Mouse (Mus musculus): Measurements from ENCODE around the gene Scgb3a1.
A peak's percentile ranks its signal among the peaks of the same experiment; 100 is the strongest.

The Scgb3a1 gene

DNA sequence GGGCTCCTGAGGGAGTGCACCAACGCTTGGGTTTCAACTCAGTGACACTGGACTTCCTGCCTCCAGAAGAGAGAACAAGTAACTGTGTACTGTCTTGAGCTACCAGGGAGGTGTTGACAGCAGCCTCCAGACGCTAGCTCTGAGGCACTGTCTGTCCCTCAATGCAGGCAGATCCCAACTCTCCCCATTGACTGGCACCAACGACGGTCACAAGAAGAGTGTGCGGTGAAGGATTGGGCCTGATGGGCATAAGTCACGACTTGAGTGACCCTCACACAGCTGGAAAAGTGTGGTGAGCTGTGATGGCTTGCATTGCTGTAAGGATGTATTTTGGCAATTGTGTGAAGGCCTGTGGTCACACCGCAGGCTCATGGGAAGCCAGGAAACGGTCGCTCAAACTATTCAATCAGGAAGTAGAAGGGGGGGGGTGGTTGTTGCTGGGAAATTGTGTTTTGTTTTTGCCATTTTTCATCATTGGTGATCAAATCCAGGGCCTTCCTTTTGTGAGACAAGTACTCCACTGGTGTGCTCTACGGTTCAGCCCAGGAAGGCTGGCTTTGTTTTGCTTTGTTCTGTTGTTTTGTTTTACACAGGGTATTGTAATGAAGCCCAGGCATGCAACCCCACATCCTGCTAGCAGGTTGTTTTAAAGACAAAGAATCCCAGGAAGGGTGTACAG, 4.5 kb upstream of the Scgb3a1 start:
- no peak for DNase-seq (ENCODE audit: low spot score)

GRCm38 (mm10) chr11:49659470-49659799, 4.0 kb upstream of the Scgb3a1 start:
- no peak for DNase-seq (ENCODE audit: low spot score)

DNA sequence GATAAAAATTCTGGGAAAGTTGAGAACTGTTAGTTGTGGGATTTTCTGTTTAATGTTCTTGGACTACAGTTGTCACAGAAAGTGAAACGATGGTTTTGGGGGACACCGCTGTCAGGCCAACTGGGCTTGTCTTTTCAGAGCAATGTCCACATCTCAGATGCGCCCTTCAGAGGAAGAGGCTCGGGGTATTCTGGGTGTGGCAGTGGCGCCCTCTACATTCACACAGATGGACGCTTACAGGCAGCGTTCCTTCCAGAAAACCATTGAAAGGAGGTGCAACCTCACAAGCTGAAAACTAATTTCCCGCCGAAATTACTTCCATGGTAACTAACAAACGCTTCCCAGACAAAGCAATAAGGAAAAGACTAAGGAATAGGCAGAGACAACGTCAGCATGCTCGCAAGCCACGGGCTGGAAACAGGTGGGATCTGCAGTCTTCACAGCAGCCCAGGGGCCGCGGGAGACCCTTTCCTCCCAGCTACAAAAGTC, 1.1 kb upstream of the Scgb3a1 start:
- no peak for DNase-seq (ENCODE audit: low spot score)

- DNase-seq (ENCODE audit: low spot score) = no peak
Measured at GRCm38 (mm10) chr11:49664262-49665140, 1.1 kb downstream of the Scgb3a1 start.

- no peak for DNase-seq (ENCODE audit: low spot score)
Measured at GRCm38 (mm10) chr11:49665462-49665861, 2.1 kb downstream of the Scgb3a1 start.

DNA sequence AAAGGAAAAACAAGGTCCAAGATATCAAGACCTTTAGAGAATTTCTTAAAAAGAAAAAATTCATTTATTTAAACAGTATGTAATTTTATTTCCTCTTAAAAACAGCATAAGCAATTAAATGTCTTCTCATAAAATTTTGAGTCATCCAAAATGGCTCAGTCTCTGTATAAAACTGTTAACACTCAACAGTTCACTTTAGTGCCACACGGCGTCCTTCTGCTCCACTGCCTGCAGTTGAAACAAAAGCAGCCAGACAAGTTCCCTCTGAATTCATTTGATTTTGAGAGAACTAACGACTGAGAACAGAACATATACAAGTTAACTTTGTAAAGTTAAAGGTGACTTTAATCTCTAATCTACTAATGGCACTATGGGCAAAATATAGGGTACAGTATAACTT, 10.0 kb downstream of the Scgb3a1 start:
- no peak for DNase-seq (ENCODE audit: low spot score)

DNA sequence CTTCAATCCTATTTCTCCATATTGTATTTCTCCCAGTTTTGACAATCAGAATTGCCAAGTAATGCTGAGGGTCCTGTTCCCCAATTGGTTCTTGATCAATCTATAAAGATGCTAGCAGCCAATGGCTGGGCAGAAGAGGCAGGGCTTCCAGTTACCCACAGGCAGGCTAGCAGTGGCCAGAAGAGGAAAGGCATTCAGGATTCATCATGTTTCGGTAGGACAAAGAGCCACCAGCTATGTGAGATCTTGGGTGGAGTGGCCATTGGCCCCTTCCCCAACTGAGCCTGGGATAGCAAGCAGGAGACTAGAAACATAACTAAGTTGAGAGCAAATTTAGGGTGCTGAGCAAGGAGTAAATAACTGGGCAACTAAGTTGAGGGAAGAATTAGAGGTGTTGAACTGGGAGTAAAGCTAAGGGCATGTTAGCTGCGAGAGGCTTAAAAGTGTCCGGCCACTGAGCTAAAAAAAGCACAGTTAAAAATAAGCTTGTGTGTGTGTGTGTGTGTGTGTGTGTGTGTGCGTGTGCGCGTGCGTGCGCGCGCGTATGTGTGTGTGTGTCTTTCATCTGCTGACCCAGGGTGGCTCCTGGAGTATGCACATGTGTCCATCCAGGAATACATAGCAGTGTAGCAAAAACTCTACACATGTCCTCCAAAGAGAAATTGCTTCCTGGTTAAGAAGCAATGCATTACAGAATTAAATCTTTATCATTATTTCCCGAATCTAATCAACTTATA, 21.0 kb downstream of the Scgb3a1 start:
- DNase-seq (ENCODE audit: low spot score) = no peak

GRCm38 (mm10) chr11:49695013-49695412, 31.6 kb downstream of the Scgb3a1 start:
- DNase-seq (ENCODE audit: low spot score) = no peak

DNA sequence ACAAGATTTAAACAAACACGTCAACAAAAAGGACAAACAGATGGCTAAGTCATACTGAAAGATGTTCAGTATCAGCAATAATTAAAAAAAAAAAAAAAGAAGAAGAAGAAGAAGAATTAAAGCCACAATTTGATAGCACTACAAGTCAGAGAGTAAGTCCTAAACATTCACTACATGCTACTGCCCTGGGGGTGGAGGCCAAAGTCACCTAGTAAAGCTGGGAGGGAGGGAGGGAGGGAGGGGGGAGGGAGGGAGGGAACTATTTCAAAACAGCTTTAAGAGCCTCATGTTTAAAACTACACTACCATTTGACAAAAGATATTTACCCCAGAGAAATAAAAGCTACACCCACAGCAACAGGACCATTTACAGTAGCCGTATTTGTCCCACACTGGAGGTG, 32.3 kb downstream of the Scgb3a1 start:
- DNase-seq (ENCODE audit: low spot score) = no peak

DNA sequence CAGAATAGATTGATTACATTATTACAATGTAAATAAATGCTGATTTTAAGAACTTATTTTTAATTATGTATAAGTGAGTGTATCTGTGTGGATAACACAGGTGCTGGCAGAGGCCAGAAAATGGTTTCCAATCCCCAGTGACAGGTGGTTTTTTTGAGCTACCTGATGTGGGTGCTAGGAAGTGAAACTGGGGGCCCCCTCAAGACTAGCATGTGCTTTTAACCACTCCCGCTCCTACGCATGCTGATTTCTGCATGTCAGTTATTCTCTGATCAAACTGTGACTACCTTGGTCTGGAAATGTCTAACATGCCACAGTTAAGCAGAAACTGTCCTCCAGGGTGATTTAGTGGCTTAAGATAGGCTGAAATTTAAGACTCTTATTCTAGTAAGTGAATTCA, 33.1 kb downstream of the Scgb3a1 start:
- peak; percentile 4 for DNase-seq (ENCODE audit: low spot score)

DNA sequence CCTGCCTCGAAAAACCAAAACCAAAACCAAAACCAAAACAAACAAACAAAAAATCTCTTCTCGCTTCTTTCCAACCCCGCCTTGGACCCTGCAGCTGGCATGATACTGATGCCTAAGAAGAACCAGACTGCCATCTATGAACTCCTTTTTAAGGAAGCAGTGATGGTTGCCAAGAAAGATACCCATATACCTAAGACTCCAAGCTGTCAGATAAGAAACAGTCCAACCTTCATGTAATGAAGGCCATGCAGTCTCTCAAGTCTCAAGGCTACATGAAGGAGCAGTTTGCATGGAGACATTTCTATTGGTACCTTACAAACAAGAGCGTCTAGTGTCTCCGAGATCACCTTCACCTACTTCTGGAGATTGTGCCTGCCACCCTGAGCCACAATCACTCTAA, 34.4 kb downstream of the Scgb3a1 start:
- no peak for DNase-seq (ENCODE audit: low spot score)

DNA sequence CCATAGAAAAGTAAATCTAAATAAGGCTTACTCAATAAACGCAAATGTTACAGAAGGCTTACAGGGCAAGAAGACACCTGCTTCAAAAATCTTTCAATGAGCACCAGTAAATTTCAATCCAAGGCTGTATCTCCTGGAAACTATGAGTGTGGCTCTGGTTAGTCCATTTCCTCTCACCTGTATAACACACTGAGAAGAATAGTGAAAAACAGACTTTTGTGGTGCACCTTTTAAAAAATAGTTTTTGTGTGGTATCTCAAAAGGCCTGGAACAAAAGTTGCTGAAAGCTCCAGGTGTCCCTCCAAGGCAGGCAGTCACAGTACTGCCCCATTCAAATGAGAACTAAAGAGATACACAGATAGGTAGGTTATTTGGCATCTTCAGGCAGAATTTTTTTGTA, 35.7 kb downstream of the Scgb3a1 start:
- DNase-seq (ENCODE audit: low spot score) = no peak

DNA sequence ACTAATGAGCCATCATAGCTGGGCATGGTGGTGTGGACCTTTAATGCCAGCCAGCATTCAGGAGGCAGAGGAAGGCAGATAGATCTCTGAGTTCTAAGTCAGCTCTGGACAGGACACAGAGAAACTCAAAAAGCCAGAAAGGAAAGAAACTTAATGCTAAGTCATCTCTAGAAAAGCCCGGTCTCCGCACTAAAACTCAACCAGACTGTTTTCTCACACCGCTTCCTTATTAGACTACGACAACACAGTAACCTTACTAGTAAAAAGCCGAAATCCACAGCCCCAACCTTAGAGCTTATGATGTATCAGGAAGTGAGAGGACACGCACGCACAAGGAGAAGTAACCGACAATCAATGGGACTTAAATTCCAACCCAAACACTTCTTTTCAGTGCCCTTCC, 38.6 kb downstream of the Scgb3a1 start:
- DNase-seq (ENCODE audit: low spot score) = no peak

DNA sequence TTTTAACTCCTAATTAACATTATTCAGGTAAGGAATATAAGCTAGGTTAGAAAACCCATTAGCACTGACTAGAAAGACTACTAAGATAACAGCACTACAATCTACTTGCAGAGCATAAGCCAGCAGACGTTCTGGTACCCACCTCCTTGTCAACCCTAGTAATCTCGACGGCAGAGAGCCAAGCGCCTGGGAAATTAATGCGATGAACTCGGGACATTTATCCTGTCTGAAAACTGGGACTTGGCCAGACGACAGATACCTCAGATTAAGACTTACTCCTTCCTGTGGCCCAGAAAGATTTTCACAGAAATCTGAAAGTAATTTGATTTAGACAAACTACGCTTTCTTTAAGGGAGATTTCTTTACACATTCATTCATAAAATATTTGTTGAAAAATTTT, 41.4 kb downstream of the Scgb3a1 start:
- DNase-seq (ENCODE audit: low spot score) = no peak

- DNase-seq (ENCODE audit: low spot score) = no peak
Measured at GRCm38 (mm10) chr11:49707834-49708233, 44.4 kb downstream of the Scgb3a1 start.

DNA sequence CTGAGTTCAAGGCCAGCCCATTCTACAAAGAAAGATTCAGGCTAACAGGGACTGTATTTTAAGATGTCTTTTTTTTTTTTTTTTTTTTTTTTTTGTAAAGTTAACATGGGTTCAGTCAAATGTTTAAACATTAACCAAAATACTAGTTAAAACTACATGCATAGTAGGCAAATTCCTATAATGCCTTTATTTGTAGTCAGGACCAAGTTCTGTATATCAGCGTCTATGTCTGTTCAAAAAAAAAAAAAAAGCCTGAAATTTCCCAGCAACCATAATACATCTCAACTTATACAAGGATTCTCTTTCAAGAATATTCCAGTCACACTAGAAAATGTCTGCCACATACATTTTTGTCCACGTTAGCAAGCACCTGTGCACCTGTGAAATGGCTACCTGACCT, 47.3 kb downstream of the Scgb3a1 start:
- DNase-seq (ENCODE audit: low spot score) = no peak

DNA sequence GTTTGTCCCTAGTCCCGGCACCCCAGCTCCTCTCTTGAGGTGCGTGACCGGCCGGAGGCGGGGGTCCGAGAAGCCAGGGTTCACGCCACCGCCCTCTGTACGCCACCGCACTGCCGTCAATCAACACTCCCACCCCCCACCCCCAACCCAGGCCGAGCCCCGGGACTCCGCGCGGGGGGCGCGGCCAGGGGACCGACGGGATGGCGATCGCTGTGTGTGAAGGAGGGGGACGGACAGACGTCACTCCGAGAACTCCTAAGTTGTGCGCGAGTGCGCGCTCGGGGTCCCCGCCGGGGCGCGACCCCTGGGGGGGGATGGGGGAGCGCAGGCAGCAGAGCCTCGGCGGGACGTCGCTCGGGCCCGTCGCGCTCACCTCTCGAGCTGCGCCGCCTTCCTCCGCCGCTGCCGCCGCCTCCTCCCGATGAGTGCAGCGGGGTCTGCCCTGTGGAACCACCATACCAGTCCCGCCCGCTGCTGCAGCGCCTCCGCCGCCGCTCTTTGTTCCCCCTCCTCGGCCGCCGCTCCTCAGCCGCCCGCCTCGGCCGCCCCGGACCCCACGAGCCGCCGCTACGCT, 48.7 kb downstream of the Scgb3a1 start:
- DNase-seq (ENCODE audit: low spot score) = no peak

- DNase-seq (ENCODE audit: low spot score) = peak; percentile 98
Measured at GRCm38 (mm10) chr11:49712555-49713335, 49.3 kb downstream of the Scgb3a1 start, which contains the start of gene Cnot6. Gene Cnot6, minus strand, starts transcription at chr11:49712723.

DNA sequence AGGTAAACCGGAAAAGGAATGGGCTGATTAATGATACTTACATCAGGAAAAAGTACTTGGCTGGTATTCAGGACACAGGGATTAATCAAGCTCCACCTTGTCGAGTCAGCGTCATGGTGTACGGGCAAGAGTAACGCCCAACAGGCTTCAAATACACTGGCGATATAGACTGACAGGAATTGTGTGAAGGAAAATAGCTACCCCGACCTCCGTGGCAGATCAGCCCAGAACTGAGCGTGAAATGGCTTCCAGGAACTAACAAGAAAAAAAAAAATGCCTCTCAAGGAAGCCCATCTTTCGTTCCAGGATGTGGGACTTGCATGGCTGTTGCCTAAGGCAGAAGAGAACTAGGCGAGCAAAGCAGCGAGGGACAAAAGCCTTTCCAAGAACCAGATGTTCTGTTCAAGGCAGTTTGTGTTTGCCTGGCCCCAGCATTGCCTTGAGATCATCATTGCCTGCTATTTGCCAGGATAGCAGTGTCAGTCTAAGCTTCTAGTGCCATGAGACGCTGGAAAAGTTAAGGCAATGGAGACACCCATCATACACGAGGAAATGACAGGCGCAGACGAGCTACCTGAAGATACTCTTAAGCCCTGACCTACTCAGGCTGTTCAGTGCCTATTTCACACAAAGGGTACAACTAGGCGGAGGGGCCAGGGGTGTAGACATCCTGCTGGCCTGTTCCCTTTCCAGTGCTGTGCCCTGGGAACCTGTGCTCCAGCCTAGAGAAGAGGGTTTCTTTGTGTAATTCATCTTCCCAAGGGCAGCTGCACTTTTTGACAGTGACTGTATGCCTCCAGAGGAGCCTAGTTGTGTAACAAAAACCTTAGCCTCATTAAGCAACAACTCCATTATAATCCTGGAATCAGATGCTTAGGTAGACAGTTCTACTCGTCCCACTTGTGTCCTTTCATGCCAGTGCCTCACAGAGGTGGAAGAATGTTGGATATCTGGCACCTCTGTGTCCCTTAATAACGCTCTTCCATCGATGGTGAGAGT, 50.2 kb downstream of the Scgb3a1 start:
- peak; percentile 14 for DNase-seq (ENCODE audit: low spot score)
